Mouse (Mus musculus): Measurements from ENCODE around the gene Iqgap3. TPM values are rescaled to one million over a fixed set of nuclear protein-coding genes. Genes with fewer than 3 reads are reported as not detected.

Iqgap3 gene
- polyA plus RNA-seq, 1 experiment = 0.11 TPM

DNA sequence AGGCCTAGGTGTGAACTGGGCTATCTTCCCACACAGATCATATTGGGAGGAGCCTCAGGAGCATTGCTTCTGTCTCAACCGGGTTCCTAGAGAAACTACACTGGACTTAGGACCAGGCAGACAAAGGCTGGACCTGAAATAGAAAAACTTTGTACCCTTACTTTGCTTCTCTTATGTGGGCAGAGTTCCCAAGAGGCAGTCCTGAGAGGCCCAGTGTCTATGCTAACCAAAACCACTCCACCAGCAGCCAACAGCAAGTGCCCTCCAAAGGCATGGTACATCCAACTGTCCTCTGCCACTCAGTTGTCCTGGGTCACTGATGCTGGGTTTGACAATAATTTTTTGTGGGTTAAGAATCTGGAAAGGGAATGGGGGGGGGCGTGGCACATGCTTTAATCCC is 50.7 kb downstream of the Iqgap3 start:
- TF ChIP-seq POLR2A (IDR thresholded peaks at IDR 0.05; ENCODE audit: borderline replicate concordance, insufficient read depth, low read length) (no peak), CTCF (IDR thresholded peaks at IDR 0.05; ENCODE audit: borderline replicate concordance, insufficient read depth, low read depth, low read length) (no peak)
- Histone ChIP-seq H3K27me3 (ENCODE audit: control insufficient read depth, insufficient read depth, low read length) (no peaks in the 10 kb centered on the region), H3K4me1 (ENCODE audit: control insufficient read depth, insufficient read depth, low read length) (peaks cover 23% of the 10 kb centered on the region), H3K4me3 (replicated peaks; ENCODE audit: insufficient read depth, low read depth, low read length) (no peak overlapping the region), H3K27ac (ENCODE audit: insufficient read depth, low read length) (peak overlapping the region; percentile 52; the same call in 1 of the 2 replicates)
- DNase-seq = peak in 1 of 2 experiments; percentile 24
- WGBS = 38% methylated on average over 2 of the region's 2 CpGs

DNA sequence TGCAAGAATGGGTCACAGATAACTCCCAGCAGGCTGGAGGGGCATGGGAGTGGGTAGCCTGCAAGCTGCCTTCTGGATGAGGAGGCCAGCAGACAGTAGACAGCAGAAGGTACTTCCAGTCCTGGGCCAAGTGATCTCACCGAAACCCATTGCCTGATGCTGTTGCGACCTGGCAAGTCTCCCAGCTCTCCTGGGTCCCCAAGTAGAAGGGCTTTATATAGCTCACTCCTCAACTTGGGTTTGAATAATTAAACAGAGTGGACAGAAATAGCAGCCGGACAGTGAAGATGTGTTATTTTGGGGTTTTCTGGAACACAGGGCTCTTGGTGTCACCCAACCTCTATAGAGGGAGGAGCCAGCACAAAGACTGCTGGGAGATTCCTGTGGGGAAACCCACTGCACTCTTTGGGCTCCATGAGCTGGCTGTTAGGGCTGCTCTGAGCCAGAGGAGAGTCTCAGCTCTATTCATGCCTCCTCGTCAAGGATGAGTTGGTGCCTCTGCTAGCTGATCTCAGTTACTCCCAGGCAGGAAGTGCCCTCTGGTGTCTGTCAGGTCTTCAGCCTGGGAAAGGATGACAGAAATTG is 51.5 kb downstream of the Iqgap3 start:
- peak; percentile 87 to 96 for DNase-seq
- no peaks in the 10 kb centered on the region for H3K27me3 ChIP-seq (ENCODE audit: control insufficient read depth, insufficient read depth, low read length)
- peaks cover 23% of the 10 kb centered on the region for H3K4me1 ChIP-seq (ENCODE audit: control insufficient read depth, insufficient read depth, low read length)
- 3% methylated on average over 4 of the region's 4 CpGs for WGBS
- H3K27ac ChIP-seq (ENCODE audit: insufficient read depth, low read length) = peak overlapping the region; percentile 87
- peak overlapping the region; percentile 4 for H3K4me3 ChIP-seq (replicated peaks; ENCODE audit: insufficient read depth, low read depth, low read length)
- TF ChIP-seq CTCF (IDR thresholded peaks at IDR 0.05; ENCODE audit: borderline replicate concordance, insufficient read depth, low read depth, low read length) = peak; percentile 31; the same call in 1 of the 2 replicates
- no peak for TF ChIP-seq POLR2A (IDR thresholded peaks at IDR 0.05; ENCODE audit: borderline replicate concordance, insufficient read depth, low read length)

GRCm38 (mm10) chr3:88136346-88136745 is 54.6 kb downstream of the Iqgap3 start:
- Histone ChIP-seq H3K4me3 (replicated peaks; ENCODE audit: insufficient read depth, low read depth, low read length) (no peak overlapping the region), H3K27ac (ENCODE audit: insufficient read depth, low read length) (no peak overlapping the region), H3K4me1 (ENCODE audit: control insufficient read depth, insufficient read depth, low read length) (peaks cover 22% of the 10 kb centered on the region), H3K27me3 (ENCODE audit: control insufficient read depth, insufficient read depth, low read length) (no peaks in the 10 kb centered on the region)
- no peak for DNase-seq
- WGBS = 88% methylated on average over 9 of the region's 9 CpGs
- TF ChIP-seq CTCF (IDR thresholded peaks at IDR 0.05; ENCODE audit: borderline replicate concordance, insufficient read depth, low read depth, low read length) (no peak), POLR2A (IDR thresholded peaks at IDR 0.05; ENCODE audit: borderline replicate concordance, insufficient read depth, low read length) (no peak)

DNA sequence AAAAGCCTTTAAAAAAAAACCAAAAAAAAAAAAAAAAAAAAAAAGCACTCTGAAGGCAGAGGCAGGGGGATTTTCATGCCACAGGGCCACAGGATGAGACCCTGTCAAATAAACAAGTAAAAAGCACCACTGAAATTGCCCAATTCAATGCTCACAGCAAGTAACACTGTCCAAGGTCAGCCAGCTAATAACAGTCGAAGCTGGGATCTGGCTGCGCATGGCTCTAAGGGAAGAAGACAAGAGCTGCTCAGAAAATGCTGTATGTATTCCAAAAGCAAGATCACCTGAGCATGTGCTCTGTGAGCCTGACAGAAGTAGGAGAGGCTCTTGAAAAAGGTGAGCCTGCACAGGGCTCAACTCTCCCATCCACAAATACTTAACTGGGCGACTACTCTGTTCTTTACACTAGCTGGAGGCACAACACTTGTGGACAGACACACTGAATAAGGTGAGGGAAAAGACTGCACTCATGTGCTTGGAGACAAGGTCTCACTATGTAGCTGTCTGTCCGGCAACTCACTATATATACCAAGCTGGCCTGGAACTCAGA is 55.2 kb downstream of the Iqgap3 start:
- Histone ChIP-seq H3K4me3 (replicated peaks; ENCODE audit: insufficient read depth, low read depth, low read length) (no peak overlapping the region), H3K27me3 (ENCODE audit: control insufficient read depth, insufficient read depth, low read length) (no peaks in the 10 kb centered on the region), H3K27ac (ENCODE audit: insufficient read depth, low read length) (peak overlapping the region; percentile 31), H3K4me1 (ENCODE audit: control insufficient read depth, insufficient read depth, low read length) (peaks cover 16% of the 10 kb centered on the region)
- TF ChIP-seq CTCF (IDR thresholded peaks at IDR 0.05; ENCODE audit: borderline replicate concordance, insufficient read depth, low read depth, low read length) = no peak
- TF ChIP-seq POLR2A (IDR thresholded peaks at IDR 0.05; ENCODE audit: borderline replicate concordance, insufficient read depth, low read length) = no peak
- no peak for DNase-seq
- 75% methylated on average over 4 of the region's 4 CpGs for WGBS

- Histone ChIP-seq H3K27ac (ENCODE audit: insufficient read depth, low read length) (peak overlapping the region; percentile 56; the same call in 1 of the 2 replicates), H3K27me3 (ENCODE audit: control insufficient read depth, insufficient read depth, low read length) (no peaks in the 10 kb centered on the region), H3K4me1 (ENCODE audit: control insufficient read depth, insufficient read depth, low read length) (peaks cover 10% of the 10 kb centered on the region), H3K4me3 (replicated peaks; ENCODE audit: insufficient read depth, low read depth, low read length) (peak overlapping the region; percentile 86)
- TF ChIP-seq POLR2A (IDR thresholded peaks at IDR 0.05; ENCODE audit: borderline replicate concordance, insufficient read depth, low read length) = no peak
- TF ChIP-seq CTCF (IDR thresholded peaks at IDR 0.05; ENCODE audit: borderline replicate concordance, insufficient read depth, low read depth, low read length) = no peak
- WGBS = 2% methylated on average over 3 of the region's 3 CpGs
- DNase-seq = peak in 1 of 2 experiments; percentile 45
These were observed 56.0 kb downstream of the Iqgap3 start for GRCm38 (mm10) chr3:88137821-88138220.

DNA sequence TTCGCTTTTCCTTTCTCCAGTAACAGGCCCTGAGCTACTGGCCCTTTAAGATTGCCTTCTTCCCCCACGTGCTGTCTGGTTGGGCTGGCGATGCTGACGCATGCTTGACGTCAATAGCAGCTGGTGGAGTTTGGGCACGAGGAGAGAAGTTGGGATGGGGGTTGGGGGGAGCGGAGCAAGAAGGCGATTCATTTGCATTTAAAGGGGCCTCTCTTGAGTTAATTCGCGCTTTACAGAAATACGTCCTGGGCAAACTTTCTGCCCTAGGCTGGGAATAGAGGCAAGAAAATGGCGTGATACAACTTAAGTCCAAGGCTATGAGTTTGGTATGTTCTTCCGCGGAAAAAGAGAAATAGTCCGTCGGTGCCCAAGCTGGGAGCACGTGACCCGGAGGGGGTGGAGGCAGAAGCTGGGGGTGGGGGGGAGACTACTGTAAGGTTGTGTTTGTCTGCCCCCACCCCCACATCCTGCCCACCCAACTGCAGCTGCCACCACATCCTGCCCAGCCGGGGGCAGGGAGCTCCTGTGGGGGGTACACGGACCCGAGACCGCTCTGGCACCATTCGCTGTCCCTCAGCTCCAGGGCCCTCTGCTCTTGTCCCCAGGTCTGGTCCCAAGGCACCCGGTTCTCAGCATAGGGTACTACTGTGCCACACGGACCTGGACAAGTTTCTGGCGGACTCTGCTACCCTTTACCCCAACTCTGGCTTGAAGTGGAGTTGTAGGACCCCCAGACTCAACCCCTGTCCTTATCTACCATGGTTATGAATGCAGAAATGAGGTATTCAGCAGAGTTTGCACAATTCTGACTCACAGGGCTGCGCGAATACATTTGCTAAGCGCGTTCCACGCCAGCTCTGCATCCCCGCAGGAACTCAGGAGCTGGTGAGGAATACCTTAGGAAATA is 56.8 kb downstream of the Iqgap3 start:
- Histone ChIP-seq H3K4me3 (replicated peaks; ENCODE audit: insufficient read depth, low read depth, low read length) (peak overlapping the region; percentile 86), H3K4me1 (ENCODE audit: control insufficient read depth, insufficient read depth, low read length) (peaks cover 7% of the 10 kb centered on the region), H3K27ac (ENCODE audit: insufficient read depth, low read length) (peak overlapping the region; percentile 91), H3K27me3 (ENCODE audit: control insufficient read depth, insufficient read depth, low read length) (no peaks in the 10 kb centered on the region)
- under 1% methylated on average over 32 of the region's 32 CpGs for WGBS
- TF ChIP-seq CTCF (IDR thresholded peaks at IDR 0.05; ENCODE audit: borderline replicate concordance, insufficient read depth, low read depth, low read length) (no peak), POLR2A (IDR thresholded peaks at IDR 0.05; ENCODE audit: borderline replicate concordance, insufficient read depth, low read length) (peak; percentile 34; the same call in 1 of the 2 replicates)
- DNase-seq = peak; percentile 96 to 98

DNA sequence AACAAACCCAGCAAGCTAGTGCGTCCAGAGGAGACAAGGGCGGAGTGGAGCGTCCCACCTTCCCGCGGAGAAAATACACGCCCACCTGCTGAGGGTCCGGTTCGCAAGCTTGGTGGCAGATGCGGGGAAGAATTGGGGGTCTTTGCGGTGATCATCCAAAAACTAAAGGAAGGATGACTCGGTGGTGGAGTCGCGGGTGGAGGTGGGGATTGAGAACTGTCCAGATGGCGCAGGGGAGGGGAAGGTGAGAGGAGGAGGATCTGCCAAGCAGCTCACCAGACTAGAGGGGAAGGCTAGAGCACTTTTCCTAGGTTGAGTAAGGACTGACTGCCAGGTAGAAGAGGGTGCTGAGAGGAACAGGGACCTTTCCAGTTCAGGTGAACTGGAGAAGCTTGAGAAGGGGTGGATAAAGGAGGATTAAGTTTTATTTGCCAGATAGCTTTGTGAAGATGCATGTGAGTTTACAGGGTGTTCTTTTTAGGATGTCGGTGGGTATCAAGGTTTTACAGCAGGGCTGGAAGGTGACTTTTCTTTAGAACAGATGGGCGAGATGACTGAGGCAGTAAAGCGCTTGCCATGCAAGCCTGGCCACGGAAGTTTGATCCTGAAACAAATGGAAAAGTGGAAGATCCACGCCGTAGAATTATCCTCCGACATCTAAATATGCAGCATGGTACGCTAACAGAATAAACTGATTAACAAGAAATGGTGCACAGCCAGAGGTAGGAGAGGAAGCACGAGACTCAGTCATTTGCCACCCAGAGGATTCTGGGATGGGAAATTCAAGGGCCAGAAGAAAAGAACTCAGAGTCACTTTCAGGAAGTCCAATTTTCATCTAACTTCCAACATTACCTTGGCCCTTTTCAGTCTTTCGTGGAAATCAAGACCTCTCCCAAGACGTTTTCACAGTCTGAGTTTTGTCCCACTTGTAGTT is 57.7 kb downstream of the Iqgap3 start:
- TF ChIP-seq POLR2A (IDR thresholded peaks at IDR 0.05; ENCODE audit: borderline replicate concordance, insufficient read depth, low read length) = peak; percentile 75; the same call in 1 of the 2 replicates
- TF ChIP-seq CTCF (IDR thresholded peaks at IDR 0.05; ENCODE audit: borderline replicate concordance, insufficient read depth, low read depth, low read length) = no peak
- peaks cover 3% of the 10 kb centered on the region for H3K4me1 ChIP-seq (ENCODE audit: control insufficient read depth, insufficient read depth, low read length)
- DNase-seq = peak; percentile 91 to 92
- WGBS = 2% methylated on average over 25 of the region's 25 CpGs
- no peaks in the 10 kb centered on the region for H3K27me3 ChIP-seq (ENCODE audit: control insufficient read depth, insufficient read depth, low read length)
- H3K27ac ChIP-seq (ENCODE audit: insufficient read depth, low read length) = peak overlapping the region; percentile 91
- H3K4me3 ChIP-seq (replicated peaks; ENCODE audit: insufficient read depth, low read depth, low read length) = peak overlapping the region; percentile 86

Data from cerebellum, adult 2 months (tissue).